ENCODE assay signal across 10 mouse cellular contexts in genomic region chr9:21947540-21948130, GRCm38 (mm10). TPM values are rescaled to one million over a fixed set of nuclear protein-coding genes. Genes with fewer than 3 reads are reported as not detected.
DNase-seq lines count a peak whose midpoint lies in the region; ATAC-seq and TF ChIP-seq lines count a peak whose summit lies in the region.
"Had no signal": no experiment of that assay in that cellular context is flagged by ENCODE, and none has a peak within 500 bp of the region (broad histone marks: within the 10 kb centered on the region; RNA-seq: fewer than 3 reads in every experiment).

No protein-coding gene starts in this region.

- no peaks in the 10 kb centered on the region for H3K9me3 ChIP-seq in intestine, embryonic 14.5 days (ENCODE audit: control insufficient read depth, low read length)
- H3K9me3 ChIP-seq in intestine, postnatal 0 days (ENCODE audit: control insufficient read depth), result no peaks in the 10 kb centered on the region
- peaks cover 11% of the 10 kb centered on the region for H3K9me3 ChIP-seq in G1E (replicated peaks)
- H3K9me3 ChIP-seq in liver, embryonic 11.5 days (ENCODE audit: control insufficient read depth, low read length), result no peaks in the 10 kb centered on the region

- DNase-seq in cerebellum, adult 11-12 months, result peak; percentile 45
- DNase-seq in cerebellum, postnatal 36 days, result no peak
- no peak for DNase-seq in intestine, embryonic 14.5 days (ENCODE audit: low spot score)
- DNase-seq in G1E (ENCODE audit: low spot score), result peak; percentile 37
- peak; percentile 61 for DNase-seq in liver, embryonic 11.5 days (ENCODE audit: low spot score)
- no peak for DNase-seq in spleen, adult 18-20 months
- no peak for DNase-seq in adrenal gland, adult 18-20 months (ENCODE audit: low spot score in 2 of 2)
- DNase-seq: gastrocnemius, postnatal 36 days; kidney, postnatal 25 days had no signal

- no peak overlapping the region for H3K27ac ChIP-seq in intestine, embryonic 14.5 days (ENCODE audit: low read depth)
- H3K27ac ChIP-seq in intestine, postnatal 0 days (ENCODE audit: low read depth, low read length), result no peak overlapping the region
- H3K27ac ChIP-seq in liver, embryonic 11.5 days (ENCODE audit: low read depth, low read length), result no peak overlapping the region

- WGBS in intestine, embryonic 14.5 days, result 6% methylated on average over 28 of the region's 28 CpGs
- WGBS in intestine, postnatal 0 days, result 3% methylated on average over 28 of the region's 28 CpGs
- WGBS in liver, embryonic 11.5 days, result 5% methylated on average over 26 of the region's 28 CpGs

- no peak overlapping the region for H3K9ac ChIP-seq in intestine, embryonic 14.5 days (ENCODE audit: low read length)
- no peak overlapping the region for H3K9ac ChIP-seq in intestine, postnatal 0 days (ENCODE audit: low read depth, low read length)
- H3K9ac ChIP-seq in liver, embryonic 11.5 days (ENCODE audit: low read depth, low read length), result no peak overlapping the region

- 0 out of 2 replicates have a peak, but pooled peaks cover 3% of the 10 kb centered on the region for H3K4me1 ChIP-seq in intestine, embryonic 14.5 days (replicated peaks; ENCODE audit: control insufficient read depth, insufficient read depth, low read length)
- no peaks in the 10 kb centered on the region; the same call in 1 of the 2 replicates for H3K4me1 ChIP-seq in intestine, postnatal 0 days (replicated peaks; ENCODE audit: control insufficient read depth, insufficient read depth, low read length)
- H3K4me1 ChIP-seq in G1E (ENCODE audit: insufficient read depth, low read depth, low read length), result peaks cover 18% of the 10 kb centered on the region
- H3K4me1 ChIP-seq in liver, embryonic 11.5 days (replicated peaks; ENCODE audit: control insufficient read depth, insufficient read depth, low read length), result peaks cover 13% of the 10 kb centered on the region

- no peak for TF ChIP-seq CTCF in intestine, postnatal 0 days (IDR thresholded peaks at IDR 0.05; ENCODE audit: low read depth)
- no peak for TF ChIP-seq CTCF in G1E (IDR thresholded peaks at IDR 0.05; ENCODE audit: low read depth, low read length)

- H3K27me3 ChIP-seq in intestine, embryonic 14.5 days (replicated peaks; ENCODE audit: control insufficient read depth, insufficient read depth, low read length), result peaks cover 6% of the 10 kb centered on the region; the same call in 1 of the 2 replicates
- H3K27me3 ChIP-seq in intestine, postnatal 0 days (replicated peaks; ENCODE audit: control insufficient read depth, insufficient read depth, low read length), result peaks cover 5% of the 10 kb centered on the region; the same call in 1 of the 2 replicates
- H3K27me3 ChIP-seq in G1E (ENCODE audit: insufficient read depth, low read length), result peaks cover 16% of the 10 kb centered on the region
- H3K27me3 ChIP-seq in liver, embryonic 11.5 days (replicated peaks; ENCODE audit: control insufficient read depth, insufficient read depth, low read length), result peaks cover 21% of the 10 kb centered on the region

- H3K36me3 ChIP-seq in intestine, embryonic 14.5 days (ENCODE audit: control insufficient read depth, insufficient read depth, low read length), result no peaks in the 10 kb centered on the region
- no peaks in the 10 kb centered on the region for H3K36me3 ChIP-seq in intestine, postnatal 0 days (ENCODE audit: control insufficient read depth, insufficient read depth)
- H3K36me3 ChIP-seq in G1E (replicated peaks), result no peaks in the 10 kb centered on the region
- no peaks in the 10 kb centered on the region for H3K36me3 ChIP-seq in liver, embryonic 11.5 days (ENCODE audit: control insufficient read depth, insufficient read depth, low read length)

- ATAC-seq in intestine, embryonic 14.5 days (replicated peaks; ENCODE audit: low FRiP score, low TSS enrichment, low read depth), result no peak
- ATAC-seq in intestine, postnatal 0 days, result no peak
- peak; percentile 28 for ATAC-seq in G1E (ENCODE audit: extremely low read depth, insufficient number of reproducible peaks, low FRiP score, poor library complexity, severe bottlenecking)
- ATAC-seq in liver, embryonic 11.5 days (replicated peaks; ENCODE audit: low FRiP score), result peak; percentile 62

- H3K4me3 ChIP-seq in intestine, embryonic 14.5 days (ENCODE audit: low read depth, low read length), result no peak overlapping the region
- H3K4me3 ChIP-seq in intestine, postnatal 0 days (ENCODE audit: low read depth, low read length), result no peak overlapping the region
- peak overlapping the region; percentile 64; the same call in 1 of the 2 replicates for H3K4me3 ChIP-seq in G1E (ENCODE audit: low read depth, low read length)
- H3K4me3 ChIP-seq in liver, embryonic 11.5 days (ENCODE audit: low read depth, low read length), result peak overlapping the region; percentile 26; the same call in 1 of the 2 replicates

- peak overlapping the region; percentile 18; the same call in 1 of the 2 replicates for H3K4me2 ChIP-seq in intestine, embryonic 14.5 days (ENCODE audit: low read length)
- no peak overlapping the region for H3K4me2 ChIP-seq in intestine, postnatal 0 days (replicated peaks; ENCODE audit: low read depth)
- H3K4me2 ChIP-seq in liver, embryonic 11.5 days, result peak overlapping the region; percentile 64

RNA-seq across cellular contexts. Expression of gene Swsap1, which starts 7.9 kb away (rescaled TPM):
- polyA plus RNA-seq in intestine, embryonic 14.5 days (2014; fragmentation: Nextera tagmentation; extraction: Ambion mirVana), result 11.7 and 12.8 TPM in 2 replicates
- 4.6 and 4.8 TPM in 2 replicates for polyA plus RNA-seq in intestine, postnatal 0 days (2015; fragmentation: Nextera tagmentation; extraction: Ambion mirVana)
- 11.8 and 12.4 TPM in 2 replicates for total RNA-seq in G1E (2014; fragmentation: Nextera tagmentation)
- 10.9 and 12.8 TPM in 2 replicates for total RNA-seq in G1E (2017)
- polyA plus RNA-seq in G1E (2012), result 12.6 and 14.5 TPM in 2 replicates
- 9.8 and 11.9 TPM in 2 replicates for polyA plus RNA-seq in liver, embryonic 11.5 days (2014; fragmentation: Nextera tagmentation; extraction: Ambion mirVana)
- total RNA-seq in adrenal gland, adult 18-20 months (2021), result 10 to 100 TPM; 12.3 to 14.2 TPM

RNA-seq across cellular contexts. Expression of gene Plppr2, which starts 10.8 kb away (rescaled TPM):
- polyA plus RNA-seq in intestine, embryonic 14.5 days (2014; fragmentation: Nextera tagmentation; extraction: Ambion mirVana), result 8.2 and 8.7 TPM in 2 replicates
- 2.9 and 3.2 TPM in 2 replicates for polyA plus RNA-seq in intestine, postnatal 0 days (2015; fragmentation: Nextera tagmentation; extraction: Ambion mirVana)
- 1.6 and 5.3 TPM in 2 replicates for total RNA-seq in G1E (2014; fragmentation: Nextera tagmentation)
- 0.41 and 0.44 TPM in 2 replicates for total RNA-seq in G1E (2017)
- polyA plus RNA-seq in G1E (2012), result 5.8 and 7.6 TPM in 2 replicates
- 6.1 and 7.2 TPM in 2 replicates for polyA plus RNA-seq in liver, embryonic 11.5 days (2014; fragmentation: Nextera tagmentation; extraction: Ambion mirVana)
- total RNA-seq in adrenal gland, adult 18-20 months (2021), result 10 to 100 TPM; 19.4 to 22.3 TPM

RNA-seq across cellular contexts. Expression of gene Epor, which starts 15.7 kb away (rescaled TPM):
- polyA plus RNA-seq in intestine, embryonic 14.5 days (2014; fragmentation: Nextera tagmentation; extraction: Ambion mirVana), result 4.1 and 4.2 TPM in 2 replicates
- 3.2 and 3.8 TPM in 2 replicates for polyA plus RNA-seq in intestine, postnatal 0 days (2015; fragmentation: Nextera tagmentation; extraction: Ambion mirVana)
- total RNA-seq in G1E (2014; fragmentation: Nextera tagmentation) (35.5 and 49.7 TPM in 2 replicates), G1E (2017) (14.4 and 21.9 TPM in 2 replicates)
- 125 and 135 TPM in 2 replicates for polyA plus RNA-seq in G1E (2012)
- polyA plus RNA-seq in liver, embryonic 11.5 days (2014; fragmentation: Nextera tagmentation; extraction: Ambion mirVana), result 131 TPM in 2 replicates
- 1 to 10 TPM; 1.6 to 2.9 TPM for total RNA-seq in adrenal gland, adult 18-20 months (2021)

RNA-seq across cellular contexts. Expression of gene Tmem205, which starts 20.3 kb away (rescaled TPM):
- polyA plus RNA-seq in intestine, embryonic 14.5 days (2014; fragmentation: Nextera tagmentation; extraction: Ambion mirVana), result 57.1 and 59.6 TPM in 2 replicates
- polyA plus RNA-seq in intestine, postnatal 0 days (2015; fragmentation: Nextera tagmentation; extraction: Ambion mirVana), result 83.1 and 88.2 TPM in 2 replicates
- 12.8 and 17.6 TPM in 2 replicates for total RNA-seq in G1E (2014; fragmentation: Nextera tagmentation)
- total RNA-seq in G1E (2017), result 9.0 and 17.1 TPM in 2 replicates
- 11.3 and 15.9 TPM in 2 replicates for polyA plus RNA-seq in G1E (2012)
- polyA plus RNA-seq in liver, embryonic 11.5 days (2014; fragmentation: Nextera tagmentation; extraction: Ambion mirVana), result 45.0 and 51.0 TPM in 2 replicates
- 100 to 1,000 TPM; 280 to 531 TPM for total RNA-seq in adrenal gland, adult 18-20 months (2021)

RNA-seq across cellular contexts. Expression of gene Ccdc159, which starts 20.4 kb away (rescaled TPM):
- 3.8 and 4.2 TPM in 2 replicates for polyA plus RNA-seq in intestine, embryonic 14.5 days (2014; fragmentation: Nextera tagmentation; extraction: Ambion mirVana)
- 0.63 and 0.99 TPM in 2 replicates for polyA plus RNA-seq in intestine, postnatal 0 days (2015; fragmentation: Nextera tagmentation; extraction: Ambion mirVana)
- total RNA-seq in G1E (2014; fragmentation: Nextera tagmentation), result 1.8 and 3.8 TPM in 2 replicates
- 0.64 and 0.98 TPM in 2 replicates for total RNA-seq in G1E (2017)
- polyA plus RNA-seq in G1E (2012), result 0.21 and 0.31 TPM in 2 replicates
- 2.2 and 2.9 TPM in 2 replicates for polyA plus RNA-seq in liver, embryonic 11.5 days (2014; fragmentation: Nextera tagmentation; extraction: Ambion mirVana)
- total RNA-seq in adrenal gland, adult 18-20 months (2021), result 10 to 100 TPM; 10.7 to 11.2 TPM

Comparison
In these comparisons a context has a peak if more than half of its experiments do, and no peak if none do; other contexts are left out.
1. DNase-seq: peak in cerebellum, adult 11-12 months (single experiment), G1E (single experiment) and liver, embryonic 11.5 days (single experiment); none in cerebellum, postnatal 36 days (0 of 2), intestine, embryonic 14.5 days (single experiment), spleen, adult 18-20 months (0 of 2) and adrenal gland, adult 18-20 months (0 of 2).
2. ATAC-seq: peak in G1E (single experiment) and liver, embryonic 11.5 days (single experiment); none in intestine, embryonic 14.5 days (single experiment) and intestine, postnatal 0 days (single experiment).
3. H3K4me3 ChIP-seq: peak in G1E (single experiment) and liver, embryonic 11.5 days (single experiment); none in intestine, embryonic 14.5 days (single experiment) and intestine, postnatal 0 days (single experiment).
4. RNA of gene Epor, which starts 15.7 kb away (polyA plus RNA-seq): 125 to 135 TPM in G1E and 131 TPM in liver, embryonic 11.5 days; 4.1 to 4.2 TPM in intestine, embryonic 14.5 days and 3.2 to 3.8 TPM in intestine, postnatal 0 days; every median in the first group is over 10 times any median in the second.